Mouse (Mus musculus) CH12.LX (cell line): ENCODE data around the gene Midn. TPM values are rescaled to one million over a fixed set of nuclear protein-coding genes. Genes with fewer than 3 reads are reported as not detected.

Experiments
- DNase-seq: peaks from one replicate; pipeline ENCODE4 v3.0.0-alpha.2; 2013; ENCODE audit errors: extremely low read depth
- H3K27ac ChIP-seq: 2 replicates; pipeline ENCODE4 v1.5.1; 2012; ENCODE audit warnings: low read depth, mild to moderate bottlenecking, control low read depth, moderate library complexity; ENCODE audit not compliant: insufficient read depth
- H3K27me3 ChIP-seq: replicated peaks from 2 replicates; pipeline ENCODE3; 2012; ENCODE audit warnings: inconsistent platforms
- H3K36me3 ChIP-seq, 2 experiments: replicated peaks in 1 of 2; 2 replicates each; pipeline versions ENCODE3 to v1.6.1; 2012; ENCODE audit warnings: inconsistent platforms in 1 of 2, low read length in 1 of 2, mild to moderate bottlenecking in 1 of 2, mixed read lengths in 1 of 2, moderate library complexity in 1 of 2; ENCODE audit not compliant: control insufficient read depth in 1 of 2, insufficient read depth in 1 of 2
- H3K4me1 ChIP-seq, 2 experiments: 2 replicates each; pipeline ENCODE4 v1.6.1; 2012; ENCODE audit warnings: inconsistent platforms in 1 of 2, moderate library complexity in 1 of 2; ENCODE audit not compliant: insufficient read depth in 2 of 2, control insufficient read depth in 1 of 2
- H3K4me2 ChIP-seq: 2 replicates; pipeline ENCODE4 v1.6.1; 2012; ENCODE audit warnings: low read depth, mild to moderate bottlenecking, control low read depth; ENCODE audit not compliant: poor library complexity, insufficient read depth, severe bottlenecking
- H3K4me3 ChIP-seq, 3 experiments: fragments of 150-350 bp in 1 of 3; sonication (generic) in 1 of 3; replicated peaks in 1 of 3; 2 replicates each; pipeline versions ENCODE3 to v1.5.1; 2011 to 2012; ENCODE audit warnings: low read depth in 2 of 3, low read length in 2 of 3, mild to moderate bottlenecking in 2 of 3, moderate library complexity in 2 of 3, control low read depth in 1 of 3, improper control_type of control experiment in 1 of 3, inconsistent platforms in 1 of 3, mixed read lengths in 1 of 3; ENCODE audit not compliant: poor library complexity in 1 of 3
- H3K79me2 ChIP-seq: replicated peaks from 2 replicates; pipeline ENCODE4 v1.6.1; 2012; ENCODE audit warnings: mild to moderate bottlenecking, moderate library complexity; ENCODE audit not compliant: control insufficient read depth, poor library complexity, insufficient read depth, severe bottlenecking; ENCODE audit errors: extremely low read depth
- H3K9ac ChIP-seq: 2 replicates; pipeline ENCODE4 v1.6.1; 2012; ENCODE audit warnings: low read depth, mild to moderate bottlenecking, control low read depth, moderate library complexity; ENCODE audit not compliant: insufficient read depth
- H3K9me3 ChIP-seq: replicated peaks from 2 replicates; pipeline ENCODE3; 2012; ENCODE audit warnings: low read length, inconsistent platforms, mixed read lengths
- BHLHE40 ChIP-seq: IDR thresholded peaks from 2 replicates; pipeline ENCODE4 v1.6.1; 2011; ENCODE audit warnings: mild to moderate bottlenecking, low read depth, low read length, improper control_type of control experiment
- CTCF ChIP-seq, 2 experiments: IDR thresholded peaks in 1 of 2; conservative IDR thresholded peaks in 1 of 2; 2 replicates each; pipeline ENCODE4 v1.5.1; 2011 to 2012; ENCODE audit warnings: low read depth in 2 of 2, low read length in 2 of 2, improper control_type of control experiment in 1 of 2, inconsistent platforms in 1 of 2, mild to moderate bottlenecking in 1 of 2, moderate library complexity in 1 of 2
- E2F4 ChIP-seq: IDR thresholded peaks from 2 replicates; pipeline ENCODE4 v1.6.1; 2011; ENCODE audit warnings: low read depth, low read length, improper control_type of control experiment; ENCODE audit not compliant: insufficient replicate concordance
- ELF1 ChIP-seq: IDR thresholded peaks from 2 replicates; pipeline ENCODE4 v1.6.1; 2014; ENCODE audit warnings: low read depth, mild to moderate bottlenecking, inconsistent platforms, low read length, improper control_type of control experiment
- JUN ChIP-seq: IDR thresholded peaks from 2 replicates; pipeline ENCODE4 v1.6.1; 2011; ENCODE audit warnings: low read depth, mild to moderate bottlenecking, low read length, improper control_type of control experiment, moderate library complexity; ENCODE audit not compliant: insufficient read depth
- MAX ChIP-seq: IDR thresholded peaks from 2 replicates; pipeline ENCODE4 v1.6.1; 2011; ENCODE audit warnings: low read length, improper control_type of control experiment
- MAZ ChIP-seq: IDR thresholded peaks from 2 replicates; pipeline ENCODE4 v1.6.1; 2012; ENCODE audit warnings: low read depth, mild to moderate bottlenecking, inconsistent platforms, low read length, improper control_type of control experiment, moderate library complexity
- NELFE ChIP-seq: IDR thresholded peaks from 2 replicates; pipeline ENCODE4 v1.6.1; 2011; ENCODE audit warnings: low read depth, low read length, improper control_type of control experiment
- NRF1 ChIP-seq: IDR thresholded peaks from 2 replicates; pipeline ENCODE4 v1.6.1; 2014; ENCODE audit warnings: low read depth, mild to moderate bottlenecking, inconsistent platforms, low read length, improper control_type of control experiment, moderate library complexity
- RAD21 ChIP-seq: IDR thresholded peaks from 2 replicates; pipeline ENCODE4 v1.6.1; 2011; ENCODE audit warnings: low read depth, mild to moderate bottlenecking, low read length, improper control_type of control experiment, moderate library complexity
- SIN3A ChIP-seq: IDR thresholded peaks from 2 replicates; pipeline ENCODE4 v1.6.1; 2012; ENCODE audit warnings: low read length, improper control_type of control experiment, inconsistent platforms
- SMC3 ChIP-seq: IDR thresholded peaks from 2 replicates; pipeline ENCODE4 v1.6.1; 2011; ENCODE audit warnings: low read depth, low read length, improper control_type of control experiment
- TCF12 ChIP-seq: IDR thresholded peaks from 2 replicates; pipeline ENCODE4 v1.6.1; 2014; ENCODE audit warnings: low read depth, mild to moderate bottlenecking, inconsistent platforms, low read length, improper control_type of control experiment
- dilution Hi-C: fragments of 300-500 bp; cut with MboI; formaldehyde crosslinking; loops from 2 replicates; pipeline ENCODE4 v1.14.3; 2020; ENCODE audit warnings: low sequenced_read_pairs; ENCODE audit not compliant: extremely low pct_unique_long_range_greater_than_20kb, extremely low pct_ligation_motif_present
- in situ Hi-C: fragments of 300-500 bp; cut with MboI; formaldehyde crosslinking; loops from 3 replicates; pipeline ENCODE4 v1.14.3; 2019; ENCODE audit warnings: low sequenced_read_pairs, low pct_ligation_motif_present, low pct_unique_long_range_greater_than_20kb, mixed read lengths
- polyA plus RNA-seq: library from polyadenylated mRNA; unstranded; fragments of >175 nt; gene quantifications from 2 replicates; pipeline ENCODE4 v1.2.1, GENCODE M21; 2012; ENCODE audit warnings: low read depth; ENCODE audit not compliant: insufficient read length
- total RNA-seq, 2 experiments: library from RNA; depleted of rRNA; stranded (reverse); fragments of 300-350 nt in 1 of 2; fragments of >200 nt in 1 of 2; gene quantifications; 2 replicates each; pipeline ENCODE4 v1.2.3; 2012 to 2014

The Midn gene
- total and polyA plus RNA-seq, 3 experiments = 4.7 to 33.2 (median 16.2) TPM

- no peak overlapping the region for H3K4me3 ChIP-seq
- peaks cover 26 to 47% of the 10 kb centered on the region in 2 experiments for H3K36me3 ChIP-seq
- H3K79me2 ChIP-seq = peaks cover 3% of the 10 kb centered on the region
- no peak overlapping the region for H3K9ac ChIP-seq
- peaks cover 27 to 62% of the 10 kb centered on the region in 2 experiments for H3K4me1 ChIP-seq
- peak; percentile 51 to 74 for TF ChIP-seq CTCF (conservative IDR thresholded peaks at IDR 0.05 in 1 of 2, IDR thresholded peaks at IDR 0.05 in 1 of 2; ENCODE audit: low read depth in 2 of 2, low read length in 2 of 2)
- 0 out of 2 replicates have a peak, but pooled peaks have one; percentile 36 for TF ChIP-seq NELFE
- no peak for TF ChIP-seq E2F4
- TF ChIP-seq ELF1 = 0 out of 2 replicates have a peak, but pooled peaks have one; percentile 31
- TF ChIP-seq SIN3A = 0 out of 2 replicates have a peak, but pooled peaks have one; percentile 29
- TF ChIP-seq SMC3 = peak; percentile 39
- no peak for TF ChIP-seq TCF12
- 0 out of 2 replicates have a peak, but pooled peaks have one; percentile 40 for TF ChIP-seq MAZ
- no peak for TF ChIP-seq MAX
- TF ChIP-seq BHLHE40 = 0 out of 2 replicates have a peak, but pooled peaks have one; percentile 13
- TF ChIP-seq NRF1 = 0 out of 2 replicates have a peak, but pooled peaks have one; percentile 22
- TF ChIP-seq RAD21 = peak; percentile 10
- no peak overlapping the region for H3K4me2 ChIP-seq
- in situ Hi-C loops (loop anchor here (5.0 kb wide), 2 partner anchors 73 to 173 kb away; partner anchors contain the start of genes Adamtsl5 and Ndufs7), dilution Hi-C loops (no loop called here)
- H3K27me3 ChIP-seq = peaks cover 11% of the 10 kb centered on the region
- no peaks in the 10 kb centered on the region for H3K9me3 ChIP-seq
- no peak overlapping the region for H3K27ac ChIP-seq
- peak; percentile 80 for DNase-seq
These were observed 26.6 kb downstream of the Midn start for GRCm38 (mm10) chr10:80174705-80175104.

DNA sequence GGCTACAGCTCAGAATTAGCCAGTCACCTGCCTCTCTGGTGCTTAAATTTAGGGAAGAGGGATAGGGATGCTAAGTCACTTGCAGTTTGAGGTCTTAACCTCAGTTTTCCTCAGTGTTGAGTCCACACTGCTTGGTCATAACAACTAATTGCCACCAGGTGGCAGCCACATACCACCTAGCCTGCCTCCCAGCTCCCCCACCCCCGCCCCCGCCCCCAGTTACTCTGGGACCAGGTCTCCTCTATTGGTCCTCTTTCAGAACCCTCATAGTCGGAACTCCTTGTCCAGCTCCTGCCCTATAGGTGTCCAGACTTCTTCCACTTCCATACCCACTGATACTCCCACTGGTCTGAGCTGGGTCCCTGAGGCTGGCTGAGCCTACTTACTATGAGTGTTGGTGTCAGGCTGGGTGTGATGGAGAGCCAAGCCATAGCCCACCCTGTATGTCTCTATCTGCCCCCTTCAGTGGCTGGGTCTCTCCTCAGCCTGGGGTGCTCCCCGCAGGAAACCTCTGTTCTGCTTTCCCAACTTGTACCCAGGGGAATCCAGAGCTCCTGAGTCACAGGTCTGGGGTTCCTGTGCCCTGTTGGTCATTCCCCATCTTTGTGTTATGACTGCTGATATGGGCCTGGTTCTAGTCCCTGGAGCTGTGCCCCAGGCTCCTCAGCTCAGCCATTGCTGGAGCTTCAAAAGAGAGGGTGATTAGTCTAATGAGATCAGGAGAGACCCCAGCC is 27.6 kb downstream of the Midn start:
- no peaks in the 10 kb centered on the region for H3K79me2 ChIP-seq
- H3K9ac ChIP-seq = no peak overlapping the region
- H3K4me3 ChIP-seq = no peak overlapping the region
- H3K27ac ChIP-seq = no peak overlapping the region
- H3K4me2 ChIP-seq = no peak overlapping the region
- peak; percentile 57 for DNase-seq
- in situ Hi-C loops = loop anchor here (5.0 kb wide), 2 partner anchors 72 to 172 kb away; partner anchors contain the start of genes Adamtsl5 and Ndufs7
- peaks cover 27 to 69% of the 10 kb centered on the region in 2 experiments for H3K4me1 ChIP-seq
- peaks cover 21% of the 10 kb centered on the region for H3K27me3 ChIP-seq
- no peaks in the 10 kb centered on the region for H3K9me3 ChIP-seq
- TF ChIP-seq RAD21 (peak; percentile 67), JUN (no peak), CTCF (conservative IDR thresholded peaks at IDR 0.05 in 1 of 2, IDR thresholded peaks at IDR 0.05 in 1 of 2; ENCODE audit: low read depth in 2 of 2, low read length in 2 of 2) (peak; percentile 68 to 76), SIN3A (no peak), MAZ (peak; percentile 54; the same call in 1 of the 2 replicates), SMC3 (peak; percentile 68)
- peaks cover 16 to 37% of the 10 kb centered on the region in 2 experiments for H3K36me3 ChIP-seq
- dilution Hi-C loops = no loop called here
